Mouse (Mus musculus) small intestine, adult 2 months (tissue): ENCODE data around the gene Idua.

Experiments
- CTCF ChIP-seq: fragments of 200-500 bp; IDR thresholded peaks from 2 replicates; pipeline ENCODE4 v1.5.1; 2012; ENCODE audit warnings: low read depth, mild to moderate bottlenecking, control low read depth, inconsistent platforms, low read length, moderate library complexity, mixed read lengths; ENCODE audit not compliant: insufficient replicate concordance, insufficient read length; ENCODE audit errors: extremely low read depth
- POLR2A ChIP-seq: fragments of 200-500 bp; IDR thresholded peaks from 2 replicates; pipeline ENCODE4 v1.6.1; 2012; ENCODE audit warnings: low read depth, mild to moderate bottlenecking, control low read depth, inconsistent platforms, low read length, moderate library complexity

DNA sequence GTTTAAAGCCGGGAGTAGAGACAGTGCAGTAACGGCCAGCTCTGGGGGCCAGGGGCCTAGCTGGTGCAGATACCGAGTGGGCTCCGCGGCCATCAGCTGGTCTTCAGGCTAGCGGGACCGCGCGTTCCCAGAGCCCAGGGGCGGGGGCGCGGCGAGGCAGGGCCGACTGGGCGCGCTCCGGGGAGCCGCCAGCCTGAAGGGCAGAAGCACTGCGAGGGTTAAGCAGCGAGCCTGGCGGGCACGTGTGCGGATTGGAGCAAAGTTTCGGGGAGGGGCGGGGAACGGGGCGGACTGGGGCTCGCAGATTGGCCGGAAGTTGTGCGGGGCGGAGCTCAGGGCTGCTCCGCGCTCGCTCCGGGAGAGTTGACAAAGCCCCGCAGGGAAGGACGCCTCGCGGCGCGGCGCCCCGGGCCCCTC is 33.7 kb downstream of the Idua start:
- TF ChIP-seq CTCF (no peak), POLR2A (no peak)
